Mouse (Mus musculus): ENCODE results near the gene Ccdc149. TPM values are rescaled to one million over a fixed set of nuclear protein-coding genes. Genes with fewer than 3 reads are reported as not detected.

Gene Ccdc149
- polyA plus RNA-seq (2014; fragmentation: Nextera tagmentation; extraction: Ambion mirVana): 14.6 and 14.7 TPM in 2 replicates

DNA sequence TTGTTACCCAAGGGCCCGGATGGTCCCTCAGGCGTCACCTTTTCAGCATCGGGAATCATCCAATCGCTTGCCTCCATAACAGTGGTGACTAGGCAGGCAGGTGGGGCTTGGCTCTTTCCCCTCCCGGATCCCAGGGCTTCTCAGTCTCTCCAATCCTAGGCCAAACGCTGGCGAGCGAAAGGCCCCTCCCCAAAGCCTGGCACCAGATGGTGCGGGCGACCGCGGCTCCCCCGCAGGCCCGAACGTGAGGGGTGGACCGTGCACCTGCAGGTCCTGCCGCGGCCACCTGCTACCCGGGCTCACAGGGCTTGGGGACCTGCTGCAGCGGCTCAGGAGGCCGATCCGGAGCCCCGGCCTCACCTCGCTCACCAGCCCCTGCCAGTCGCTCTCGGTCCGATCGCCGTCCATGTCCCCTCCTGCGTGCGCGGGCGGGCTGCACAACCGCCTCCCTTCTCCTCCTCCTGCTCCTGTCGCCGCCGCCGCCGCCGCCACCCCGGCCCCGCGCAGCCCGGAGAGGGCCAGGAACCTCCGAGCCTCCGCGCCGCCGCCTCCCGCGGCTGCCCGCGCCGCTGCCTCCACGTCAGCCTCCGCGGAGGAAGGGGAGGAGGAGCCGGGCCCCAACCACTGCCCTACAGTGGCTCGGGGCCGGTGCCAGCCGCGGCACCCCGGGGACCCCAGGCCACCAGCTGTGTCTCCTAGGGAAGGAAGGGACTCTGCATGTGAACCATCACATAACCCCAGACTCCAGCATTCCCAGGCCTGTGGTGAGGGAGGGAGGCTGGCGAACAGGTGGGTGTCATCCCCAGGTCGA lies at the start of gene Ccdc149:
Gene Ccdc149 (minus strand): TSS at position 531 of the 811 bp plus-strand sequence.
- H3K4me2 ChIP-seq (replicated peaks): peak within 1 kb of the TSS; percentile 75
- peak within 1 kb of the TSS; percentile 90 for H3K9ac ChIP-seq
- DNase-seq (ENCODE audit: low spot score) (peak; percentile 73), ATAC-seq (ENCODE audit: low FRiP score) (peak; percentile 96)
- peak within 1 kb of the TSS; percentile 84 for H3K4me3 ChIP-seq (replicated peaks; ENCODE audit: low read length)
- no peaks in the 10 kb centered on the region for H3K9me3 ChIP-seq (ENCODE audit: control insufficient read depth, low read length)
- no peaks in the 10 kb centered on the region for H3K27me3 ChIP-seq (ENCODE audit: control insufficient read depth, insufficient read depth, low read length)
- no peaks in the 10 kb centered on the region for H3K36me3 ChIP-seq (replicated peaks; ENCODE audit: control insufficient read depth, insufficient read depth)
- peak within 1 kb of the TSS; percentile 91 for H3K27ac ChIP-seq
- under 1% methylated on average over 48 of the region's 65 CpGs for whole genome bisulfite sequencing
- 0 out of 2 replicates have a peak, but pooled peaks cover 2% of the 10 kb centered on the region for H3K4me1 ChIP-seq (replicated peaks; ENCODE audit: control insufficient read depth, insufficient read depth, low read length)

- no peak for DNase-seq (ENCODE audit: low spot score)
- ATAC-seq (ENCODE audit: low FRiP score): no peak
- 74% methylated on average over 2 of the region's 2 CpGs for WGBS
- Histone ChIP-seq H3K4me1 (replicated peaks; ENCODE audit: control insufficient read depth, insufficient read depth, low read length) (0 out of 2 replicates have a peak, but pooled peaks cover 4% of the 10 kb centered on the region), H3K9me3 (ENCODE audit: control insufficient read depth, low read length) (no peaks in the 10 kb centered on the region), H3K27ac (no peak overlapping the region), H3K9ac (no peak overlapping the region), H3K36me3 (replicated peaks; ENCODE audit: control insufficient read depth, insufficient read depth) (no peaks in the 10 kb centered on the region), H3K4me2 (replicated peaks) (no peak overlapping the region), H3K4me3 (replicated peaks; ENCODE audit: low read length) (no peak overlapping the region), H3K27me3 (ENCODE audit: control insufficient read depth, insufficient read depth, low read length) (no peaks in the 10 kb centered on the region)
Observed at GRCm38 (mm10) chr5:52519921-52520320, 48.6 kb upstream of the Ccdc149 start.

DNA sequence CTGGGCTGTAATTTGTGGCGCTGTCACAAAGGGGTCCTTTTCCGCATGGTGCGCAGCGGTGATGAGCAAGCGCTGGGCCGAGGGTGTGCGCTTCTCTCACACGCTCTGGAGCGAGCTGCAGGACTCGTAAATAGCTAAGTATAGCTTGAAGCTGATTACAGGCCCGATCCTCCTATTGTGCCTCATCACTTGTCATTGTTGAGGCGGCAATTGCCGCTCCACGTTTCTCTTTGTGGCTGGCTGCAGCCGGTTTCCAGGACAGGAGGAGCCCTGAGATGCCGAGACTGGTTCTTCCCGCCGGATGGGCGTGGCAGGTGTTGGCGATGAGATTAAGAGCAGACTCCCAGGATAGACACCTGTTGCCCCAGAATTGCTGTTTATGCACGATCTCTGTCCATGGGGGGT lies 44.8 kb upstream of the Ccdc149 start:
- Histone ChIP-seq H3K36me3 (replicated peaks; ENCODE audit: control insufficient read depth, insufficient read depth) (no peaks in the 10 kb centered on the region), H3K9ac (peak overlapping the region; percentile 58), H3K4me3 (replicated peaks; ENCODE audit: low read length) (peak overlapping the region; percentile 28), H3K27ac (0 out of 2 replicates have a peak overlapping the region, but pooled peaks have one; percentile 3), H3K27me3 (ENCODE audit: control insufficient read depth, insufficient read depth, low read length) (no peaks in the 10 kb centered on the region), H3K4me1 (replicated peaks; ENCODE audit: control insufficient read depth, insufficient read depth, low read length) (0 out of 2 replicates have a peak, but pooled peaks cover 4% of the 10 kb centered on the region), H3K4me2 (replicated peaks) (peak overlapping the region; percentile 56), H3K9me3 (ENCODE audit: control insufficient read depth, low read length) (no peaks in the 10 kb centered on the region)
- peak; percentile 60 for DNase-seq (ENCODE audit: low spot score)
- WGBS: 14% methylated on average over 21 of the region's 21 CpGs
- peak; percentile 75 for ATAC-seq (ENCODE audit: low FRiP score)

GRCm38 (mm10) chr5:52515246-52516021 lies 44.1 kb upstream of the Ccdc149 start:
- peak; percentile 84 for DNase-seq (ENCODE audit: low spot score)
- peak; percentile 47; the same call in 1 of the 2 replicates for ATAC-seq (ENCODE audit: low FRiP score)
- Histone ChIP-seq H3K27ac (0 out of 2 replicates have a peak overlapping the region, but pooled peaks have one; percentile 3), H3K36me3 (replicated peaks; ENCODE audit: control insufficient read depth, insufficient read depth) (no peaks in the 10 kb centered on the region), H3K4me1 (replicated peaks; ENCODE audit: control insufficient read depth, insufficient read depth, low read length) (0 out of 2 replicates have a peak, but pooled peaks cover 4% of the 10 kb centered on the region), H3K27me3 (ENCODE audit: control insufficient read depth, insufficient read depth, low read length) (no peaks in the 10 kb centered on the region), H3K9me3 (ENCODE audit: control insufficient read depth, low read length) (no peaks in the 10 kb centered on the region), H3K4me3 (replicated peaks; ENCODE audit: low read length) (peak overlapping the region; percentile 28), H3K9ac (peak overlapping the region; percentile 58), H3K4me2 (replicated peaks) (peak overlapping the region; percentile 56)
- 18% methylated on average over 22 of the region's 22 CpGs for WGBS

DNA sequence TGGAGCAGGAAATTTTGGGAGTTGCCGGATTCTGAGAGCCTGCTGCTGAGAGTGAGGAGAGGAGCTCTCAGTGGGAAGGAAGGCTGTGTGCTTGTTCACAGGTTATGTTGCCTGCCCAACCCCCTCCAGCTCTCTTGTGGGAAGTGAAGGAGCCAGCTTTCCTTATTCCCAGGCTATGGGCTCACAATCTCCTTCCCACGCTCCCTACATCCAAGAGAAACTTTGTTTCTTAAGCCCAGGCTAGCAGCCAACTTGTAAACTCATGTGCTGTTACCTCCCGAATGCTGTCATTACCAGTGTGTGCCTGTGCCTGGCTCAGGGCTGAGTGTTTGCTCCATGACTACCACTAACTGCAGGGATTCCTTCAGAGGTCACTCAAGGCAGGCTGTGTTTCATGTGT lies 39.8 kb upstream of the Ccdc149 start:
- DNase-seq (ENCODE audit: low spot score) (no peak), ATAC-seq (ENCODE audit: low FRiP score) (no peak)
- no peak overlapping the region for H3K4me3 ChIP-seq (replicated peaks; ENCODE audit: low read length)
- WGBS: 64% methylated on average over 3 of the region's 3 CpGs
- H3K36me3 ChIP-seq (replicated peaks; ENCODE audit: control insufficient read depth, insufficient read depth): no peaks in the 10 kb centered on the region
- no peak overlapping the region for H3K27ac ChIP-seq
- no peaks in the 10 kb centered on the region for H3K9me3 ChIP-seq (ENCODE audit: control insufficient read depth, low read length)
- 0 out of 2 replicates have a peak, but pooled peaks cover under 1% of the 10 kb centered on the region for H3K4me1 ChIP-seq (replicated peaks; ENCODE audit: control insufficient read depth, insufficient read depth, low read length)
- H3K4me2 ChIP-seq (replicated peaks): no peak overlapping the region
- no peaks in the 10 kb centered on the region for H3K27me3 ChIP-seq (ENCODE audit: control insufficient read depth, insufficient read depth, low read length)
- no peak overlapping the region for H3K9ac ChIP-seq

DNA sequence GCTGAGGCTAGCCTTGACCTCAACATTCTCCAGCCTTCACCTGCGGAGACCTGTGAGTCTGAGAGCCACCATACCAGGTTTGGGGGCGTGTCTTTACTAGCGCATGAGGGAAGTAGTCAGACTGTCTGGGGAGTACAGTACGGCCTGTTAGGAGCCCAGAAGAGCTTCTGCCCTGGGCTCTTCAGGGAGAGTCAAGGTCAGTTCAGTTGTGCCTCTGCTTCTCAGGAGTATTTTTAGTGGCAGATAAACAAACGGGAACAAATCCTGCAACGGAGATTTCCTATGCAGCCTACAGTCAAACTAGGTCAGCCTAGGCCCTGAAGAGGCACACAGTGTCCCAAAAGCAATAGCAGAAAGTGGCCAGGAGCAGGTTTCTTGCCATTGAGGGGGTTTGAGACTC lies 38.1 kb upstream of the Ccdc149 start:
- Histone ChIP-seq H3K27ac (no peak overlapping the region), H3K36me3 (replicated peaks; ENCODE audit: control insufficient read depth, insufficient read depth) (no peaks in the 10 kb centered on the region), H3K27me3 (ENCODE audit: control insufficient read depth, insufficient read depth, low read length) (no peaks in the 10 kb centered on the region), H3K4me3 (replicated peaks; ENCODE audit: low read length) (no peak overlapping the region), H3K9ac (no peak overlapping the region), H3K4me2 (replicated peaks) (no peak overlapping the region), H3K4me1 (replicated peaks; ENCODE audit: control insufficient read depth, insufficient read depth, low read length) (no peaks in the 10 kb centered on the region), H3K9me3 (ENCODE audit: control insufficient read depth, low read length) (no peaks in the 10 kb centered on the region)
- ATAC-seq (ENCODE audit: low FRiP score): no peak
- no peak for DNase-seq (ENCODE audit: low spot score)
- WGBS: 91% methylated on average over 6 of the region's 6 CpGs

DNA sequence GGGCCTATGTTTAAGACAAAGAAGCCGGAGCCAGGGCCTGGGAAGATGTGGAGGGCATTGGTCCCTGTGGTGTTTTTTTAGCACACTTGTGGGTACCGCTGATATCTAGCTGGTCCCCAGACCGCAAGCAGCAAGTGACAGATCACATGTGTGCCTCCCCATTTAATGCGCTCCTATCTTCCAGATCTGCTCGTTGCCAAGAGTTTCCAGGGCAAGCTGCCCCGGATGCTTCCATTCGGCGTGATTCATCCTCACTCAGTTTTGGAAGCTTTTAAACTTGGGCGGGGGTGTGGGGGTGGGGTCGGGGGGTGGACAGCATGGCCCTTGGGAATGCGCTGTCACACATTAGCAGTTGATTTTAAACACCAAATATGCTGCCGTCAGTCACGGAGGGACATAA lies 33.3 kb upstream of the Ccdc149 start:
- H3K4me2 ChIP-seq (replicated peaks): no peak overlapping the region
- H3K27ac ChIP-seq: no peak overlapping the region
- WGBS: 86% methylated on average over 13 of the region's 13 CpGs
- H3K9me3 ChIP-seq (ENCODE audit: control insufficient read depth, low read length): no peaks in the 10 kb centered on the region
- ATAC-seq (ENCODE audit: low FRiP score) (no peak), DNase-seq (ENCODE audit: low spot score) (no peak)
- no peaks in the 10 kb centered on the region for H3K4me1 ChIP-seq (replicated peaks; ENCODE audit: control insufficient read depth, insufficient read depth, low read length)
- H3K27me3 ChIP-seq (ENCODE audit: control insufficient read depth, insufficient read depth, low read length): no peaks in the 10 kb centered on the region
- no peak overlapping the region for H3K9ac ChIP-seq
- H3K4me3 ChIP-seq (replicated peaks; ENCODE audit: low read length): no peak overlapping the region
- no peaks in the 10 kb centered on the region for H3K36me3 ChIP-seq (replicated peaks; ENCODE audit: control insufficient read depth, insufficient read depth)

DNA sequence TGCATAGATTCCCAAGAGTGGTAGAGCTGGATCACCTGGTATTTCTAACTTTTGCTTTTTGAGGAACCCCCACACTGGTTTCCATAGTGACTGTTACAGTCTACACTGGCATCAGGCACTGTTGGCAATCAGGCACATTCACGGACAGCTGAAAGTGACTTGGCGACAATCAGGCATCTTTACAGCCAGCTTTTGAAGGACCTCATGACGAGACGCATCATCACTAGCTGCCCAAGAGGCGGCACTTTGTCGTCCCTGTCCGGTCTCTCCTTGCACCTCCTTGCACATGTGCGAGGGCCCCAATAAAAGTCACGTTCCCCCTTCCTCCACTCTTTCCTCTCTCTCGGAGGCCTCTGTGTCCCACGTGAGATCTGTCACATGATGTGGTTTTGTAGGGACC lies 32.8 kb upstream of the Ccdc149 start:
- Histone ChIP-seq H3K27ac (no peak overlapping the region), H3K4me3 (replicated peaks; ENCODE audit: low read length) (no peak overlapping the region), H3K9ac (no peak overlapping the region), H3K27me3 (ENCODE audit: control insufficient read depth, insufficient read depth, low read length) (no peaks in the 10 kb centered on the region), H3K36me3 (replicated peaks; ENCODE audit: control insufficient read depth, insufficient read depth) (no peaks in the 10 kb centered on the region), H3K4me1 (replicated peaks; ENCODE audit: control insufficient read depth, insufficient read depth, low read length) (no peaks in the 10 kb centered on the region), H3K4me2 (replicated peaks) (no peak overlapping the region), H3K9me3 (ENCODE audit: control insufficient read depth, low read length) (no peaks in the 10 kb centered on the region)
- no peak for ATAC-seq (ENCODE audit: low FRiP score)
- WGBS: 88% methylated on average over 11 of the region's 11 CpGs
- DNase-seq (ENCODE audit: low spot score): no peak

DNA sequence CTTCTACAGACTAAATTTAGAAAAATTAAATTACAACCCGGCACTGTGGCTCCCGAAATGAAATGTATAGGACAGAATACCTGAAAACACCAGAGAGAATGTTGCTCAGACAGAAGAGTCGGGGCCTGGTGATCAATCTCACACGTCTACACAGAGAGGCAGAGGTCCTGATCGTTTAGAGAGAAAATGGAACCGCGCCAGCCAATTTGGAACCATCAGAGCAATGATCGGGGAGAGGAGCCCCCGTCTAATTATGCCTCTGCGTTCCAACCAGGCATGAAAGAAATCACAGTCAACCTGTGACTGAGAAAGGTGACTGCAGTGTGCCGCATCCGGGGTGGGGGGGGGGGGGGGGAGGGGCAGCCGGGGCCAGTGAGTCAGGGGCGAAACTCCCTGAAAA lies 24.4 kb upstream of the Ccdc149 start:
- no peak overlapping the region for H3K27ac ChIP-seq
- WGBS: 60% methylated on average over 13 of the region's 14 CpGs
- H3K9me3 ChIP-seq (ENCODE audit: control insufficient read depth, low read length): no peaks in the 10 kb centered on the region
- ATAC-seq (ENCODE audit: low FRiP score) (no peak), DNase-seq (ENCODE audit: low spot score) (no peak)
- H3K4me1 ChIP-seq (replicated peaks; ENCODE audit: control insufficient read depth, insufficient read depth, low read length): no peaks in the 10 kb centered on the region; the same call in 1 of the 2 replicates
- no peak overlapping the region for H3K9ac ChIP-seq
- H3K27me3 ChIP-seq (ENCODE audit: control insufficient read depth, insufficient read depth, low read length): no peaks in the 10 kb centered on the region
- H3K36me3 ChIP-seq (replicated peaks; ENCODE audit: control insufficient read depth, insufficient read depth): no peaks in the 10 kb centered on the region
- no peak overlapping the region for H3K4me3 ChIP-seq (replicated peaks; ENCODE audit: low read length)
- no peak overlapping the region for H3K4me2 ChIP-seq (replicated peaks)

Data from hindbrain, embryonic 14.5 days (tissue).